Mouse (Mus musculus) T-helper 1 cell (primary cell): Measurements from ENCODE around the gene Cuta.
"Not testable (repeated sequence)": the region's sequence is repeated elsewhere in the genome, so short reads cannot be mapped to it uniquely, and the experiment has no call there.

Experiments used
- in situ Hi-C: fragments of 300-600 bp; cut with MboI, MseI; formaldehyde crosslinking; loops from one replicate; pipeline ENCODE4 v1.15.1; 2025; ENCODE audit warnings: high pct_unique_total_duplicates

The Cuta gene

GRCm38 (mm10) chr17:26936921-26937695 is 2.3 kb downstream of the Cuta start:
- in situ Hi-C loops: no loop called here

GRCm38 (mm10) chr17:26936453-26936852 is 2.9 kb downstream of the Cuta start:
- in situ Hi-C loops: no loop called here

DNA sequence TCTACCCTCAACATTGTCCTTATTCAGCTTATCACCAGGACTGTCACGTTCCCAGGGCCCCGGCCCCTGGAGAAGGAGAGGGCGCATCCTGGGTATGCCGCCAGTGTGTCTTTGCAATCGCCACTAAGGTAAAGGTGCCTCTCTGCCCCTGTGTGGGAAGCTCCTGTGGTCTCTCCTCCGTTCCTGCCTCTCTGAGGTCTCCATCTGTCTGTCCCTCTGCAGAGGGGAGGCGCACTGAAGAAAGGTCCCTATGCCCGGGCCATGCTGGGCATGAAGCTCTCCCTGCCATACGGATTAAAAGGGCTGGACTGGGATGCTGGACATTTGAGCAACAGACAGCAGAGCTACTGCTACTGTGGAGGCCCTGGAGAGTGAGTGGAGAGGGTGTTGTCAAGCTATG is 4.3 kb downstream of the Cuta start:
- in situ Hi-C loops: no loop called here

GRCm38 (mm10) chr17:26933885-26934827 is 5.2 kb downstream of the Cuta start:
- in situ Hi-C loops: no loop called here

- in situ Hi-C loops: no loop called here
Observed at GRCm38 (mm10) chr17:26933419-26933818, 6.0 kb downstream of the Cuta start.

DNA sequence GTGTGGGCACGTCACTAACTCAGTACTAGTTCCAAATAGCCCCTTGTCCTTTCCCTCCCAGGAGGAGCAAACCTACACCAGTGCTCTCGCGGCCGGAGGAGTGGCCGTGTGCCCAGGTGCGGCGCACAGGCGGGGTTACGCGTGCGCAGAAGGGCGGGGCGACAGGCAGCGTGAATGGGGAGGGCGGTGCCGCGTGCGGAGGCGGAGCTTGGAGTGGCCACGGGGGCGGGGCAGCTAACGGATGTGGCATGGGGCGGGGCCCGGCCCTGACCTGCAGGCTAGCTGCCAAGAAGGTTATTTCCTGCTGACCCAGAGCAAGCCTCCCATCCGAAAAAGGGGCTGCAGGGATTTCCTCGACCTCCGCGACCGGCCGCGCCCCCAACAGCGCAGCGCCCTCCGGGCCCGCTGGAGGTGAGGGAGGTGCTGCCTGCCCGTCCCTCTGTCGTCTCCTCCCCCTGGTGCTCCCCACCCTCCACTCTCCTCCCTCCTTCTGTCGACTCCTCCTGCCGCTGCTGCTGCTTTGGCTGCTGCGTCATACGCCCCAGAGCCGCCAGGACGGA is 6.5 kb downstream of the Cuta start, which contains the start of gene Phf1:
Gene Phf1, plus strand, starts transcription at position 214 of the 560 bp plus-strand sequence.
- in situ Hi-C loops: no loop called here

DNA sequence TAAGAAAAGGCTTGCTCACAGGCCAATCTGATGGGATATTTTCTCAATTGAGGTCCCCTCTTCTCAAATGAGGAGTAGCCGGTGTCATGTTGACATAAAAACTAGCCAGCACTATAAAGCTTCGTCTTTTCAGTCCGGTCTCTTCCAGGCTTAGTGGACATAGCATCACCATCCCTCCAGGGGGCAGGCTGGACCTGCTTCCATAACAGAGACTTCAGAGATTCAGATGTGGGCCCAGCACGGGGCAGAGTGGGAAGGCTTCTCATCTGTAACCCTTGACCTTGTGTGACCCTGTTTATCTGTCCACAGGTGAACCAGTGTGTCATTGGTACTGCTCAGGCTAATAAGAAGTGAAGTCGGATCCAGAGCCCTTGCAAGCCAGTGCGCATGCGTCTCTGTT is 7.6 kb downstream of the Cuta start:
- in situ Hi-C loops: not testable (repeated sequence)

DNA sequence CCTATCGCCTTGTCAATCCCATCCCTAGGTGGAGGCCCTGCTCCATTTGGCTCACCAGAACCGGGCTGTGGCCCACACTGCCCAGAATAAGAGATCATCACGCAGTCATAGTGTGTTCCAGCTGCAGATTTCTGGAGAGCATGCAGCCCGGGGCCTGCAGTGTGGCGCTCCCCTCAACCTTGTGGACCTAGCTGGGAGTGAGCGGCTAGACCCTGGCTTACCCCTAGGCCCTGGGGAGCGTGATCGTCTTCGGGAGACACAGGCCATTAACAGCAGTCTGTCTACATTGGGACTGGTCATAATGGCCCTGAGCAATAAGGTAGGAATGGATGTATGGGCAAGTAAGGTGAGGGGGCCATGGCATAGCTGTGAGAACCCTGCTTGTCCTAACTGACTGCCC is 14.0 kb downstream of the Cuta start:
- in situ Hi-C loops: not testable (repeated sequence)

GRCm38 (mm10) chr17:26922368-26922767 is 17.0 kb downstream of the Cuta start:
- in situ Hi-C loops: not testable (repeated sequence)

- in situ Hi-C loops: not testable (repeated sequence)
Observed at GRCm38 (mm10) chr17:26919516-26919915, 19.9 kb downstream of the Cuta start.

DNA sequence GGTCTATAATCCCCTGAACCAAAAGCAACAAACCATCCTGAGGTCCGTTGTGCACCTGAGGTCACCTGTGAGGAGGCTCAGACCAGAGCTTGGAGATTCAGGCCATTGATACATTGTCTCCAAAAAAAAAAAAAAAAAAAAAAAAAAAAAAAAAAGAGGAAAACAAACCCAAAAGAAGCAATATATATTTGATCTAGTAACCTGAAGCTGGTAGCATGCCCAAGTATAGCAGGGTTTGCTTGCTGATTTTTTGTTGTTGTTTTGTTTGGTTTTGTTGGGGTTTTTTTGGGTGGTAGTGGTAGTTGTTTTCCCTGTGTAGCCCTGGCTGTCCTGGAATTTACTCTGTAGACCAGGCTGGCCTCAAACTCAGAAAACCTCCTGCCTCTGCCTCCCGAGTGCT is 21.0 kb downstream of the Cuta start:
- in situ Hi-C loops: no loop called here

DNA sequence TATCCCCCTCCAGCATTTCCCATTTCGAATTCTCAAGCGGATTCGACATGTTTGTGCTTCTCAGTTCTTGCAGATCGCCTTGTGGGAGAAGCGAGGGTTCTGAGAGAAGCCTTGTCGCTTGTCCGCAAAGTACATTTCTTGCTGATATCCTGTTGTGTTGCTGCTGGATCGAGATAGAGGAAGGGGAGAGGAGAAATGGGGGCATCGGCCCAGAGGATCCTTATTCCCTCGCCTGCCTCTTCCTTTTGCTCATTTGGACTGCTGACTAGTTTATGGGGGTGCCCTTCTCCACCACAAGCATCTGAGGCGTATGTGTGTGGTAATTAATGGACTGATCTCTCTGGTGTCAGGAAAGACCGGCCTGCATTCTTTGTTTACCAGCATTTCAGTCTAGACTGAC is 21.8 kb downstream of the Cuta start:
- in situ Hi-C loops: not testable (repeated sequence)

- in situ Hi-C loops: no loop called here
Observed at GRCm38 (mm10) chr17:26916711-26917482, 22.5 kb downstream of the Cuta start, which contains the start of gene Kifc5b. Kifc5b (plus strand) TSS chr17:26917091.

GRCm38 (mm10) chr17:26915248-26915647 is 24.1 kb downstream of the Cuta start:
- in situ Hi-C loops: no loop called here

GRCm38 (mm10) chr17:26907506-26907905 is 31.9 kb downstream of the Cuta start:
- in situ Hi-C loops: loop anchor here (5.0 kb wide), 2 partner anchors 90 kb away; no protein-coding TSS in a partner anchor

DNA sequence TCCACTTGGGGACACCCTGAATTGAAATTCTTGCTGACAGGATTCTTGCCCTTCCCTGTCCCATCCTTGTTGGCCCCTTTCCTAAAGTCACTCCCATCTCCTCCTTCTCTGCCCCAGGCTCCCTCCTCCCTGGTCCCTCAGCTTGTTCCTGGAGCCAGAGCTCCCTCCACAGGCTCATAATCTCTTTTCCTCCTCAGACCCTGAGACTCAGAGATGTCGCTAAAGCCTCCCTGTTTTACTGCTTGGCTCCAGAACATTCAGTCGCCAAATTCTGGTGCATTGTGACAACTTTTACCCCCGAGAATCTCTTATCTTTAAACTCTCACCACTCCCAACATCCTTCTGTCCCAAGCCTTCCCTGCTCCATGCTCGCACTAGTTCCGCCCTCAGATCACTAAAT is 35.0 kb downstream of the Cuta start:
- in situ Hi-C loops: no loop called here

- in situ Hi-C loops: no loop called here
Observed at GRCm38 (mm10) chr17:26900916-26901315, 38.5 kb downstream of the Cuta start.

DNA sequence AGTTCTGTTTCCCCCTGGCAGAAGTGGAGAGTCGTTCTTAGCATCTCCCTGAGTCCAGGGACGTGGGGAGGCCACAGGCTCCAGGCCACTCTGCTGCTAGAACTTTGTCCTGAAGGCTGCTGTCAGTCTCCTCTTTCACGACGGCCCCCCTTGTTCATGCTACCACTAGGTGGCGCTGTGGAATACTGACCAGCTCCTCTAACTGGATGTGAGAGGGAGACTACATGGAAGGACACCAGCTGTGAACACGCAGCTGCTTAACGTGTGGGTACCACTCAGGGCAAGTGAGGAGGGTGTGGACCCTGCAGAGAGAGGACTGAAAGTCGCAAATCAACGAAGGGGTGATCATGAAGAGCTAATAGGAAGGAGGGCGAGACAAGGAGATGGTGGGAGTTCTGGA is 43.8 kb downstream of the Cuta start:
- in situ Hi-C loops: loop anchor here (10.0 kb wide), 1 partner anchor 411 kb away; no protein-coding TSS in a partner anchor

GRCm38 (mm10) chr17:26894342-26894741 is 45.0 kb downstream of the Cuta start:
- in situ Hi-C loops: loop anchor here (10.0 kb wide), 1 partner anchor 410 kb away; no protein-coding TSS in a partner anchor

GRCm38 (mm10) chr17:26893492-26893891 is 45.9 kb downstream of the Cuta start:
- in situ Hi-C loops: loop anchor here (10.0 kb wide), 1 partner anchor 409 kb away; no protein-coding TSS in a partner anchor
